Mouse (Mus musculus) heart, postnatal 25 days (tissue): ENCODE results near the gene Polr1e. TPM values are rescaled to one million over a fixed set of nuclear protein-coding genes. Genes with fewer than 3 reads are reported as not detected.
"Not testable (repeated sequence)": the region's sequence is repeated elsewhere in the genome, so short reads cannot be mapped to it uniquely, and the experiment has no call there.

Experiments
- DNase-seq: peaks from one replicate; pipeline ENCODE4 v3.0.0; 2022; ENCODE audit warnings: low spot score
- intact Hi-C: fragments of 180-260 bp; cut with DNase I; formaldehyde crosslinking; loops from one replicate; pipeline ENCODE4 v1.15.1; 2025
- total RNA-seq, 2 experiments: library from RNA; stranded (reverse); gene quantifications; 2 replicates each; pipeline ENCODE4 v1.2.3; 2021

Polr1e gene
- total RNA-seq, 2 experiments from 2014 or later = 19.4 to 26.6 TPM

DNA sequence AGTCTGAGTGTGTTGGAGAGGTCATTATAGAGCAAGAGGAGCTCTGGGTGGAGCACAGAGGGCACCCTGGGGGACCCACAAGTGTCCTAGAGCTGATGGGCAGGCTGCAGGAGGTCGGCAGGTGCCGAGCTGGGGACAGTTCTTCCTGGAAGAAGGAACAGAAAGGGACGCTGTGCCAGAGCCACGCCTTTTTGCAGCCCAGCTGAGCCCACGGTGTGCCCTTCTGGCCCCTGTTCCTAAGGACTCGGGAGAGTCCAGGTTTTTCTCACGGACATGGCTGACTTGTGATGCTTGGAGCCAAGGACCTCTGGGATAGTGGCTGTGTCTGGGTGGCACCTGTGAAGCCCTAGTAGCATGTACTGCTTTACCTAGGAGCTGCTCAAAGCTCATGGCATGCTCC is 22.4 kb downstream of the Polr1e start:
- no peak for DNase-seq
- intact Hi-C loops = no loop called here

DNA sequence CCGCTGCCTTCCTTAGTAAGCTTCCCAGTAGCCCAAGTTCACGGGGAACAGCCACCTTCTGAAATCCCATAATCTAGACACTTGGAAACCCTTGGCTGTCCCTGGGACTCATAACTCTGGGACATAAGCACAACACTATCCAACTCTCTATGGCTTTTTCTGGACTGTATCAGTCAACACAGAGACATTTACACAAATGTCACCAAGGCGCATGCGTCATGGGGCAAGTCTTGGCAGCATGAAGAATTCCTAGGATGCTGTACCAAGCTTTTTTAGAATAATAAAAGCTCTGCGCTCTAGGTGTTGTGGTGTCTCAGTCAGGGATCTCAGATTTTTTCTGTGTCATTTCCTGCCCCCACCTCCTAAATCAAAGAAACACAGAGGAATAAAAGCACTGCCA is 28.3 kb downstream of the Polr1e start:
- no peak for DNase-seq
- intact Hi-C loops = no loop called here

DNA sequence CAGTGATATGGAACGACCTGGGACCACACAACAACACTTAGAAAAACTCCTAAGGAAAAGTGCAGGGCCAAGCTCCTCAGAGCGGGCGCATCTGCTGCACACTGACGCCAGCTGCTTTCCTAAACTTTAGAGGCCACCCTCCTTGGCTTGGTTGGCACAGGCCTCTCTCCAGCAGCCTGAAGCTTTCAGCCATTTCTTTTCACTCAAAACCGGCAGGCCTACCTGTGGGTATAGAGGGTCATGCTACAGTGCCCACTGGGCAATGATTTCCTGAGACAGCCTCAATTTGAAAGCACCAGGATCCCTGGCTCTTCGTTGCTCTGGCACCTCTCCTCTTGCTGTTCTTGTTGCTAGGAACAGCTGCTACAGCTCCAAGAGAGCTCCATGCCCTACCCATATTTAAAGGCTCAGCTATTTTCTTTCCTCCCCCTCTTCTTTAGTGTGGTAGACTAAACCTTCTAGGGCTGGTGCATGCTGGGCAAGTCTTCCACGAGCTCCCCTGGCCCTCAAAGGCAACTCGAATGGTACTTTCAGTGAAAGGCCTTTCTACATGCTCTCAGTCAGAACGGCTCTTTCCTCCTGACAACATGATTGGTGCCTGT is 29.0 kb downstream of the Polr1e start:
- DNase-seq = no peak
- intact Hi-C loops = no loop called here

DNA sequence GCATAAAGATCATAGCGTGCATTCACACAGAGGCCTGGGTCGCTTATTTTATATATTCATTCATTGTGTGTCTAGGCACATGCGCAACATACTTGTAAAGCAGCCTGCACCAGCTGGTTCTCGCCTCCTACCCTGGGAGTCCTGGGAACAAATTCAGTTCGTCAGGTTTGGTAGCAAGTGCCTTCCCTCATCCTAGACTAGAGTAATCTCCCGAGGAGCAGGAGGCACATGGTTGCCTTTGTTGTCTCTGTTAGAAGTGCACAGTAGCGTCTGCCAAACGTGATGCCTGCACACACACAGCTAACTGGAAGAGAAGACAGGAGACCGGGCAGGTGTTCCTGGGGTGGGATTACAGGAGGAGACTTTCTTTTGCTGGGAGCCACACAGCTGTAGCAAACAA is 29.6 kb downstream of the Polr1e start:
- intact Hi-C loops = no loop called here
- DNase-seq = no peak

DNA sequence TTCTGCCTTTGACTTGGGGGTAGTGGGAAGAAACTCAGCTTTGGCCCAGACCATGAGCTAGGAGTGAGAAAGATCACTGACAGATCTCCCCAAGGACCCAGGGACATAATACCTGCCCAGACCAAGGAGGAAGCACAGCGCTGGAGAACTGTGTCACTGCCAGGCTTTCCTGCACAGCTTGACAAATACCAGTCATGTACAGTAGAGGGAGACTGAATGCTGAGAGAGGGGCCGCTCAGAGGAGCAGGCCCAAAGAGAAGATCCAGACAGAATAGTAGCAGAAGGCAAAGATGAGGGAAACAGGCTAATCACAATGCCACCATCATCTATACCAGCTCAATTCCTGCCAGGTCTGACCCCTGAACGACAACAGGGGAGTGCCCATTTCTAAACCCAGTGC is 36.5 kb downstream of the Polr1e start:
- intact Hi-C loops = no loop called here
- no peak for DNase-seq

DNA sequence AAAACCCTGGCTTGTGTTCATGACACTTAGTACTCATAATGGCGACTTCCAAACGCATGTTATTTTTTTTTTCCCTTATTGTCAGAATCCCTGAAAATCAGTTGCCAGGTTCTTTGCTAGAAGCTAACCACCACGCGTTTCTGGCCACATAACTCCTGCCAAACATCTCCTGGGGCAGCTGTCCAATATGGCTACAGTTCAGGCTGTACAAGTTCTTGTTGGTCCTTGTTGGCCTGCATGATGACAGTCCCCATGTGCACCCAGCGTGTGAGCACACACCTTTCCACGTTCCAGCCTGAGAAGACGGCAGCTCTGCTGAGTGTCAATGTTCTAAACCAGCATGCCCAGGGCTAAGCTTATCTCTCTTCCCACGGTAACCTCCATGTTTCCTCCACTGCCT is 37.1 kb downstream of the Polr1e start:
- peak; percentile 24 for DNase-seq
- intact Hi-C loops = no loop called here

DNA sequence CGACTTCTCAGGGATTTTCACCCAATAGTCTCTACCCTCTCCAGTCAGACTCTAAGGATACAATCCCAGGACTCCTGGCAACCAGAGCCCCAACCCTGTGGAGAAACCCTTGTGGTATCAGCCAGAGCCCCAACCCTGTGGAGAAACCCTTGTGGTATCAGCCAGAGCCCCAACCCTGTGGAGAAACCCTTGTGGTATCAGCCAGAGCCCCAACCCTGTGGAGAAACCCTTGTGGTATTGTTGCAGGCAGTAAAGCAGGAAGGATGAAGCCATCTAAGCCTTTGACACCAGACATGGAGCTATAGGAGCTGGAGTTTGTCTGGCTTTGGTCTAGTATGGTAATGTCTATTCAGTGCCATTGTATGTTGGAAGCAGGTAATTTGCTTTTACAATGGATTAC is 45.5 kb downstream of the Polr1e start:
- DNase-seq, intact Hi-C loops: not testable (repeated sequence)

DNA sequence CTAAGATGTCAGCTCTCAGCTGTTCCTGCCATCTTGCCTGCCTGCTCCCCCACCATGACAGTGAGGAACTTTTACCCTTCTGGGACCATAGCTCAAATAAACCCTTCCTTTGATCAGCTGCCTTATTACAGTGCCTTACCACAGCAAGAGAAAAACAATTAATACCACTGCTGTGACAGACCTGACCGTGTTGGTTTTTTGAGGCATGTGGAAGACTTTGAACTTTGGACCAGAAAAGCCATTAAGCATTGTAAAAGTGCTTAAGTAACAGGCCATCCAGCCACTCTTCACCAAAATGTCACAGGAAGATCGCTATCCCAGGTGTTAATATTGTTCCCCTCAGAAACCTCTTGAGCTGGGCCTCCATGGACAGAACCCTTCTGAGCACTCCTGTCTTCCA is 46.2 kb downstream of the Polr1e start:
- DNase-seq = no peak
- intact Hi-C loops = no loop called here

DNA sequence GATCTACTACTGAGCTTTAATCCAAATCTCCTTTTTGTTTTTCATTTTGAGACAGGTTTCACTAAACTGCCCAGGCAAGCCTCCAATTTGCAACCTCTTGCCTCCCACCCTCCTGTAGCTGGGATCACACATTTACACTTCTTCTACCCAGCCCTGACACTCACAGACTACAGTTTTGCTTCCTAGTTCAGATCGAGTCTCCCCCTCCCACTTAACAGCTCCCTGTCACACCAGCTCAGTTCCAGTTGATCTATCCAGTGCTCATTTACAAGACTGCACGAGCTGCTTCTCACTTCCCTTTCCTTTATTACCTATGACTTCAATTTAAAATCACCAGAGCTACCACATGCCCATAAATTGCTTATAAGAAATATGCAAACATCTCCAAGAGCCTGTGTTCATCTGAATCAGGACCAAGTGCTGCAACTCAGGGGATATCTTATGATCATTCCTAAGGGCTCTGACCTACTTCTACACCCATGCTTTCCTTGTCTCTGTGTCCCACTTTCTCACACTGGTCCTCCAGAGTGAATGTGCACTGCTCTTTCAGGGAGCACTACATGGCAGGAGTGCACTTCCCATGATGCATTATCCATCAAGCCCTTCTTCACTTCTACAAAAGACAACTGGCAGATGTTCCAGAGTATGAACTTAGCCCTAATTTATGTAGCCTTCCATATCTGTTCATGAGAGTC is 47.8 kb downstream of the Polr1e start:
- no peak for DNase-seq
- intact Hi-C loops = no loop called here

DNA sequence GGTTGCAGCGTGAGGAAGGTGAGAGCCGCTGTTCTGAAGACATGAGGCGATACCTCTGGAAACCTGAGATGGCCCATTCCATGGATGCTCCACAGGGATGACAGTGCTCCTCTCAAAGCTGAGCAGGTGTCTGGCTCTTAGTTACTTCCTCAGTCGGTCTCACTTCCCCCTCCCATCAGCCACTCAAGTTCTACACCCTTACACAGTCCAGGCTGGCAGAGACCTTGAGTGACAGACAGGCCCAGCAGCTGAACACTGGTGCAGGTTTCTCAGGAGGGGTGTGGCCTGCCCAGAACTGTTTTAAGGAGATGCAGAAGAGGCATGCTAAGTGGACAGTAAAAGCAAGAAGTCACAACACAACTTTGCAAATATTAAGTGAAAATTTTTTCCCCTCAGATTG is 49.4 kb downstream of the Polr1e start:
- DNase-seq = no peak
- intact Hi-C loops = no loop called here

DNA sequence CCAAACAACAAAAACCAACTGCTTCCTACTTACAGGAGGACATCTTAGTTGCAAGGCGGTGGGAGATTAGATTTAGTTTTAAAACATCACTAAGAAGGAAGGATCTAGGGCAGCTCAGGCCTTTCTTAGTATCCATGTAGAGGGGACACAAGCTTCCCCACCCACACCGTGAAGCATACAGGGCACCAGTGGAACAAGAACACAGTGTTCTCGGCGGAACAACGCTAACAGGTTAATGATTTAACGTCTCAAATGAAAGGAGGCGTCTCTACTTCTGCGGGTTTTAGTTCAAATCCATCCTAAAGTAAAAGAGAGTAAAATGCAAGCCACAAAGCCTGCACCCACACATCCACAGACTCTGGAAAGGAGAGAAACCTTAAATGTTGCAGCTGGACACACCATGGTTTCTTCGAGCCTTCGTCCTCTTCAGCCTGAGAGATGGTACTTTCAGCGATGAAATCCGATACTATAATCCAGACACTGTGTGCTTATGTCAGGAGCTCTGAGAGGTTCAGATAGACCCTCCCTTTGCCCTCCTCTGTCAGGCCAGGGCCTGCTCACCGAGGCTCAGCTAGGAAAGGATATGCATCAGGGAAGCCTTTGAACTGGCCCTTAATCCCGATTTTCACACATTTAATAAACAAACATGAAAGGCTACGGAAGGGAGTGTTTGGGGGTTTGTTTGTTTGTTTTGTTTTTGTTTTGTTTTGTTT is 54.0 kb downstream of the Polr1e start:
- intact Hi-C loops = no loop called here
- DNase-seq = no peak

DNA sequence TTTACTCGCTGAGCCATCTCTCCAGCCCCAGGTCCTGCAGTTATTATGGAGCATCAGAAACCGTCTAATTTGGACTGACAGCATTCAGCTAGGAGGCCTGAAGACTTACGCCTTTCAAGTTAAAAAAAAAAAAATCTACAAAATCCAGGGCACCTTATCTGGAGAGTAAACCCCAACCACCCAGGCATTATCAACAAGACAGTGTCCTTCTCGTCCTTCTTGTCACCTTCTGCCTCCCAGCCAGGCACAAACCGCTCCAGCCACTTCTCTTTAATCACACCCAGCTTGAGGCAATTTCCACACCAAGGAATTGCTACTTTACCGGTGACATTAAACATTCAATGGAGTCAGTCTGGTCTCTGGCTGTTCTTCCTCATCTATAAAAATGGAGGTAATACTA is 55.2 kb downstream of the Polr1e start:
- intact Hi-C loops = no loop called here
- DNase-seq = no peak

DNA sequence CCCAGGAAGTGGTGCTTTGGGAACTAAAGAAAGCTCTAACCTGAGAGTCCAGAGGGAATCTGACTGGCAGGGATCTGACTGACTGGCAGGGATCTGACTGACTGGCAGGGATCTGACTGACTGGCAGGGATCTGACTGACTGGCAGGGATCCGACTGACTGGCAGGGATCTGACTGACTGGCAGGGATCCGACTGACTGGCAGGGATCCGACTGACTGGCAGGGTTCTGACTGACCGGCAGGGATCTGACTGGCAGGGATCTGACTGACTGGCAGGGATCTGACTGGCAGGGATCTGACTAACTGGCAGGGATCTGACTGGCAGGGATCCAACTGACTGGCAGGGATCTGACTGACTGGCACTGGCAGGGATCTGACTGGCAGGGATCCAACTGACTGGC is 62.7 kb downstream of the Polr1e start:
- intact Hi-C loops = loop anchor here (5.0 to 10.0 kb wide), 3 partner anchors 64 to 324 kb away; partner anchors contain the start of genes Polr1e and Slc25a51
- DNase-seq = not testable (repeated sequence)

DNA sequence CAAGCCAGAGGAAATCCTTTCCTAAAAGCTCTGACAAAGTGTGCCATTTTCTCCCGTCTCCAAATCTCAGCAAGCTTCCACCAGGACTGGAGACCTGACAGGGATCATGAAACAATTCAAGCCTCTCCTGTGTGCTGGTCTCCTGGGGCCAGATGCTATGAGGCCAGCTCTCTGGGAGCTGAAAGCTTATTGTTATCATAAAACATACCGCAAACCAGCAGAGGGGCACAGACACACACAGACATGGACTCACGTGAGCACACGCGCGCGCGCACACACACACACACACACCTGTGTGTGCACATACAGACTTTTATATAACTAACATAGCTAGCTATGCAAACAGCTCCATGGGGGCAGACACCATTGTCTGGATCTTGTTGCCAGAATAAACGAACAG is 64.6 kb downstream of the Polr1e start:
- DNase-seq = no peak
- intact Hi-C loops = loop anchor here (2.0 to 10.0 kb wide), 4 partner anchors 26 to 322 kb away; partner anchors contain the start of genes Polr1e, Slc25a51 and Tomm5

DNA sequence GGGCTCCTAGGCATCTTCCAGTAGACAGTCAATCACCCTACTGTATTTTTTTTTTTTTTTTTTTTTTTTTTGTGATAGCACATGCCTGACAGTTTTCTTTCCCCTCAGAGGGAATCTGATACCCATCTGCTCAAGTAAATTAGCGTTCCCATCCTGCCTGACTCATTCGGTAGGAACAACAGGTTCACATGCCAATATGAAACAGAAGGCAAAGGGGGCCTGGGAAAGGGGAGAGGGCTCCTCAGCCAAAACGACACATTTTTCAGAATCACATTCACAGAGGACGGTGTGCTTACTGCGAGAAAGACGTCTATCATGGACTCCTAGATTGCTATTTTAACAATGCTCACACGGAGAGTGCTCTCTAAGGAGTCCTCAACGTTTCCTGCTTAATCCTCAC is 65.1 kb downstream of the Polr1e start:
- intact Hi-C loops = loop anchor here (2.0 to 10.0 kb wide), 4 partner anchors 25 to 321 kb away; partner anchors contain the start of genes Polr1e, Slc25a51 and Tomm5
- no peak for DNase-seq

DNA sequence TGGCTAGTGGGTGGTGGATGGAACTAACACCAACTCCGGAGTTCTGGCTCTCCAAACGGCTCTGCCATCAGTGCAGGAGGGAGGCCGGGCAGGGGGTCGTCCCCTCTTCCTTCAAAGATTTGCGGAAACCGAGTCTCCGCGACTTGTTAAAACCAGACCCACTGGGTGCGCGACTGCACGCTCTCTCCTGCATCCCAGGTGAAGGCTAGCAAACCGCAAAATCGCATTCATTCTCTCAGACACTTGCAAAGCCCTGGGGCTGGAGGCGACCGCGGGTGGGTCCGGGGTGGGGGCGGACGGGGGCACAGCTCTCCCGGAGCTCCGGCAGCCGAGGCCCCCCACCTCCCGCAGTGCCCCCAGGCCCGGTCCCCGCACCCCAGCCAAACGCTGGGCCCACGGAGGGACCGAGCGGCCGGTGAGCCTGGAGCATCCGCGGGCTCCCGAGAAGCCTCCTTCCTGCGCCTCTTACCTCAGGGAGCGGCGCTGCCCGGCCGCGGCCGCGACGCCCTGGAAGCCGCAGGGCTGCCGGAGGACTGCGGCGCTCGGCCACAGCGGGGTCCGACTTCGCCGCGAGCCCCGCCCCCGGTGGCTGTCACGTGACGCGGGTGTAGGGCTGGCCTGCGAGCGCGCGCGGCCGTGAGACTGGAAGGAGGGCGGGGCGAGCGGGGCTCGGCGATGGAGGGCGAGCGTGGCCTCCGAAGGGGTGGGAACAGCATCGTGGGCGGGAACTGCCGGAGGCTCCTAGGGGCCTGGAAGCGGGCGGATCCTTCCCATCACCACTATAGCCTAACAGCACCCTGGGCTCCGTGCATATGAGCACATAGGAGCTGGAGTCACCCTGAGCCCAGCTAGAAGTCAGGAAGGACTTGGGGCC is 65.9 kb downstream of the Polr1e start, which contains the start of gene Fbxo10:
TSS of gene Fbxo10 (minus strand) at position 584 of the 874 bp plus-strand sequence.
- peak; percentile 89 for DNase-seq
- intact Hi-C loops = loop anchor here (5.0 to 10.0 kb wide), 3 partner anchors 67 to 321 kb away; partner anchors contain the start of genes Polr1e and Slc25a51

DNA sequence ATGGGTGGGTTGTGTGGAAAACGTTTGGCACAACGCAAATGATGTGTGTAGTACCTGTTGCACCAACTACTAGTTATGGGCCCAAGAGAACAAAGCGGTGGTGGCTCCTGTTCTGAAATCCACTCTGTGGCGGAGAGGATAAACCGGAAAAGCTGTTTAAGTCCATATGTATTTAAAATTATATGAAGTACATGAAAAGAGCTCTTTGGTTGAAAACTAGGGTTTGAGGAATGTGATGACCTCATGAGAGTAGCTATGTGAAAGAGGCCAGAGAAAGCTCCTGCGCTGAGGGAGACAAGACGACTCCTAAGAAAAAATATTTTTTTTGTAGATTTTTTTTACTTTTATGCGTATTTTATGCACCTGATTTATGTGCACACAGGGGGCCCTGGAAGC is 66.5 kb downstream of the Polr1e start:
- intact Hi-C loops = loop anchor here (5.0 to 10.0 kb wide), 3 partner anchors 68 to 320 kb away; partner anchors contain the start of genes Polr1e and Slc25a51
- no peak for DNase-seq
